Mouse (Mus musculus): ENCODE data around the gene Ptgdr2.

Ptgdr2 gene

DNA sequence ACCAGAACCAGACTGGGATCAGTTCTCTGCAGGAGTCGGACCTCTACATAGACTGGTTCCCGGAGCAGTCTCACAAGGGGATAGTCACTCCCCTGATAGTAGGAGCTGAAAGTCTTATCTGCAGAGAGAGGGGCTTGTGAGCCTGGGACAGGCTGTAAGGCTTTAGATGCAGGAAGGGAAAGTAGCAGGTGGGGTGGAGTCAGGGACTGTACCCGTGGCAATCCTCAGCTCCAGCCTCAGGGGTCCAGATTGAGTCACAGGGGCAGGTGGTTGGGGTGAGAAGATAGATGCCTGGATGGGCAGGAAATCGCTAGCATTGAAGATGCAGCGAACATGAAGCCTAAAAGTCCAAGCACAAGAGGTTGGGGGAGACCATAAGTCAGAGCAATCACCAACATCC, 20.5 kb upstream of the Ptgdr2 start:
- Histone ChIP-seq H3K27me3 (ENCODE audit: control insufficient read depth, insufficient read depth, low read length, poor library complexity, severe bottlenecking) (no peaks in the 10 kb centered on the region), H3K36me3 (ENCODE audit: control insufficient read depth, insufficient read depth, low read length, poor library complexity, severe bottlenecking) (no peaks in the 10 kb centered on the region)
- DNase-seq (ENCODE audit: low read depth, low spot score): no peak

DNA sequence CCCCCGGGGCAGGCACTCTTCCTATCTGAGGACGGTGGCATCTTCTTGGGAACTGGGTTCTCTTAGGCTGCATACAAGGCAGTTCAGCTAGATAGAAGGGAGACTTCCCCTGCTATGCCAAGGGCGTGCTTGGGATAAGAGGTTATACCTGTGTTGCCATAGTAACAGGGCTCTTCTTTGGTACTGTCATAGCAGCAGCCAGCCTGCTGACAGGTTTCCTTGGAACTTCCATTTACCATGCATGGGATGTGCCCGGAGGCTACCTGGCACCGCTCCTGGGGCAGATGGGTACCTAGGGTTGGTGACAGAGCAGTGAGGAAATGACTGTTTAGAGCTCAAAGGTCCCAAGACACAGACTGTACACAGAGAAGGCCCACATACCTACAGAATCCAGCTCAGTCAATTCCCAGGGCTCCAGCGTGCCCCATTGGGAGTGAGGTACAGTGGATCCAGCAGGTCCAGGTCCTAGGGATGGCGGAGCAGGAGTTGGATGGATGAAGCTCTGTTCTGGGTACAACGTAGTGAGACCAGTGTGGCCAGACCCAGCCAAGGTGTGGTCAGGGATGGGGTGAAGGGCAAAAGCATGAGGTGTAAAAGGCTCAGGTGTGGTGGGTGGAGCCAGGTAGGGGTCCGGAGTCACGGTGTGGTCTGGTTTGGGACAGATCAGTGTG, 18.5 kb upstream of the Ptgdr2 start:
- DNase-seq (ENCODE audit: low read depth, low spot score): no peak
- no peaks in the 10 kb centered on the region for H3K27me3 ChIP-seq (ENCODE audit: control insufficient read depth, insufficient read depth, low read length, poor library complexity, severe bottlenecking)

DNA sequence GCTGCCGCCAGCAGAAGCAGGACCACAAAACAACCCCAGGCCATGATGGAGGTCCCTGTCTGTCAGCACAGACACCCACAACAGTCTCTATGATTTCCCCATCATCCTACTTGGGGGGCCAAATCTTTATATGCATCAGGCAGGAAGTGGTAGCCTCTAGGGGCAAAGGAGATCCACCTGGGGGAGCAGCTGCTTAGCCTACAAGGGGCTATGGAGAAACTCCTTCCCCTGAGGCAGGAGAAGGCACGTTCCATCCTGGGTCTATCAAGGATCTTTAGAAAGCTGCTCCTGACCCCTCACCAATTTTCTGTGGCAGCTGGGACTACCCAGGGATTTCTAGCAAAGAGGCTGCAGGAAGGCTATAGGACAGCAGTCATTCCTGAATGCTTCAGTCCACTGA, 16.4 kb upstream of the Ptgdr2 start, which contains the start of gene Zp1:
Gene Zp1, minus strand, starts transcription at position 101 of the 400 bp plus-strand sequence.
- no peak for DNase-seq (ENCODE audit: low read depth, low spot score)
- H3K27me3 ChIP-seq (ENCODE audit: control insufficient read depth, insufficient read depth, low read length, poor library complexity, severe bottlenecking): no peaks in the 10 kb centered on the region
- H3K36me3 ChIP-seq (ENCODE audit: control insufficient read depth, insufficient read depth, low read length, poor library complexity, severe bottlenecking): no peaks in the 10 kb centered on the region

More for the DNA sequence above, 18.5 kb upstream of the Ptgdr2 start:
- H3K36me3 ChIP-seq (ENCODE audit: control insufficient read depth, insufficient read depth, low read length, poor library complexity, severe bottlenecking): no peaks in the 10 kb centered on the region

DNA sequence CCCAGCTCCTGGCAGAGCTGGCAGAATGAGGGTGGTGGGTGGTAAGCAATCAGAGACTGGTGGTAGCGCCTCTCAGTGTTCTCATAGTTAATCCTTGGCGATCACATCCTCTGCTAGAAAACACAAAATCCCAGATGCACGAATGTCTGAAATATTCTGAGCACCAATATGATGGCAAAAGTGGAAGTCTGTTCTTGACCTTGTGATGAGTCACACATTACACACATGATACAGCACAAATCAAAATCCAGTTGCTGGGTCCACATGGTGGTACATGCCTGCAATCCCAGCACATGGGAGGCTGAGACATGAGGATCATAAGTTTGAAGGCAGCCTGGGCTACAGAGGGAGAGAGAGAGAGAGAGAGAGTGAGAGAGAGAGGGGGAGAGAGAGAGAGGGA, 15.9 kb upstream of the Ptgdr2 start:
- no peaks in the 10 kb centered on the region for H3K27me3 ChIP-seq (ENCODE audit: control insufficient read depth, insufficient read depth, low read length, poor library complexity, severe bottlenecking)
- DNase-seq (ENCODE audit: low read depth, low spot score): no peak
- H3K36me3 ChIP-seq (ENCODE audit: control insufficient read depth, insufficient read depth, low read length, poor library complexity, severe bottlenecking): no peaks in the 10 kb centered on the region

DNA sequence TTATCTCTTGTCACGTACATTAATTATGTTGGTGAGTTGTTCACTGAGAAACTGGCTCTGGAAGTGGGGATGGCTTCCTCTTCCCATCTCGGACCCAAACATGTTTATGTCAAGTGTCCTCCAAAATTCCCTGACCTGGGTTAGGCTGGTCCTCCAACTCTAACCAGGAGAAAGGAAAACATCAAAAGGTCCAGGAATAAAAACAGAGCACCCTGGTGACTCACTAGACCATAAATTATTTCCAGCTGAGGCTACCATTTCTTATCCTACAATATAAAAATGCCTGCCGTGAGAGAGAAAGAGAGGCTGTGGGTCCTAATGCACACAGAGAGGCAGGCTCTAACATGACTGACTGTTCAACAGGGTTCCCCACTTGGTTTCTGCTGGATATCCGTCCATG, 12.7 kb upstream of the Ptgdr2 start:
- Histone ChIP-seq H3K36me3 (ENCODE audit: control insufficient read depth, insufficient read depth, low read length, poor library complexity, severe bottlenecking) (no peaks in the 10 kb centered on the region), H3K27me3 (ENCODE audit: control insufficient read depth, insufficient read depth, low read length, poor library complexity, severe bottlenecking) (no peaks in the 10 kb centered on the region)
- DNase-seq (ENCODE audit: low read depth, low spot score): no peak

DNA sequence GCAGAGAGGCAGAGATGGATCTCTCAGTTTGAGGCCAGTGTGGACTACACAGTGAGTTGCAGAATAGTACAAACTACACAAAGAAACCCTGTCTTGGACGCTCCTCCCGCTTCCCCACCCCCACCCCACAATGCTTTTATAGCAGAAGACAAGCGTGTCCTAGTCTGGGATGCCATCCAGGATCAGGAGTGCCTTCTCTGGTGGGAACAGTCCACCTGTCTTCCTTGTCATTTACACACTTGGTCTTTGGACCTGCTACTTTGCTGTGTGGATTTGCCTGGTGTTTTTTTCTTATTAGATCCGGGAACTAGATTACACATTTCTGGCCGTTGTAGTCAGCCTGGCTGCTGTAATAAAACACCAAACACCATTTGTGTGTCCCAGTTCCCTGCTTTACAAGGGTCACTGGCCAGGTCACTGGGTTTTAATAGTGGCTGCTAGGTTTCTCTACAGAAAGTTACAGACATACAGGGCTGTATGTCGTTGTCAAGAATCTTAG, 10.8 kb upstream of the Ptgdr2 start:
- DNase-seq (ENCODE audit: low read depth, low spot score): no peak
- H3K36me3 ChIP-seq (ENCODE audit: control insufficient read depth, insufficient read depth, low read length, poor library complexity, severe bottlenecking): no peaks in the 10 kb centered on the region
- no peaks in the 10 kb centered on the region for H3K27me3 ChIP-seq (ENCODE audit: control insufficient read depth, insufficient read depth, low read length, poor library complexity, severe bottlenecking)

DNA sequence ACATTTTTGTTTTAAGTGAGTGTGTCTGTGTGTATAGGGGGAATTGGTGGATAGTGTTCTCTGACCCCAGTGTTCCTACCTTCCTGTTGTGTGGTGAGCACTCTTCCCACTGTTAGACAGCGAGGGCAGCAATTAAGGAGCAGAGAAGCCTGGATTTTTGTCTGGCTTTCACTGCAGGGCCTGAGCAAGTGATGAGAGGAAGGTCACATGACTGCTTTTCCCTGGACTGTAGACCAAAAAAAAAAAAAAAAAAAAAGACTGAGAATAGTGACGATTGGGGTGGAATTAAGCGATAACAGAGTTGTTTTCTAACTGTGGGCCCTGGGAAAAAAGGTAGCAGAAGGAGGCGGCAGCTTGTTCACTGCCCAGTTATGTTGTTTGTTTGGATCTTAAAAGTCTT, 10.3 kb upstream of the Ptgdr2 start:
- H3K27me3 ChIP-seq (ENCODE audit: control insufficient read depth, insufficient read depth, low read length, poor library complexity, severe bottlenecking): no peaks in the 10 kb centered on the region
- no peak for DNase-seq (ENCODE audit: low read depth, low spot score)

DNA sequence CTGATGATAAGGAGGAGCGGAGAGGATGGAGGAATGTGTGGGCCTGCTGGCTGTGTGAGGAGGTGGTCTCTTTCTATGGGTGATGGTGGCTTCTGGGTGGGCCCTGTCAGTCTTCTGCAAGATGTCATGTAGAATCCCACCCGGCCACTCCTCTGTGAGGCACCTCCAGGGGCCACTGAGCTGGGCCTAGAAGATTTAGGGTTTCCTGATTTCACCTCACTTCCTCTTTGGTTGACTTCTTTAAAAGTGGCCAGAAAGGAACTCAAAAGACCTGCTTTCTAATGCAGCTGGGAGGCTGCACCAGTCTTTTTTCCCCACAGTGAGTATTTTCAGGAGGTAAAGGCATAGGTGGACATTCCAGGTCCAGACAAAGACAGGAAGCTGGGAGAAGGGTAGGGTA, 6.3 kb upstream of the Ptgdr2 start:
- H3K27me3 ChIP-seq (ENCODE audit: control insufficient read depth, insufficient read depth, low read length, poor library complexity, severe bottlenecking): no peaks in the 10 kb centered on the region
- no peak for DNase-seq (ENCODE audit: low read depth, low spot score)
- H3K36me3 ChIP-seq (ENCODE audit: control insufficient read depth, insufficient read depth, low read length, poor library complexity, severe bottlenecking): no peaks in the 10 kb centered on the region

More for the DNA sequence above, 10.3 kb upstream of the Ptgdr2 start:
- no peaks in the 10 kb centered on the region for H3K36me3 ChIP-seq (ENCODE audit: control insufficient read depth, insufficient read depth, low read length, poor library complexity, severe bottlenecking)

DNA sequence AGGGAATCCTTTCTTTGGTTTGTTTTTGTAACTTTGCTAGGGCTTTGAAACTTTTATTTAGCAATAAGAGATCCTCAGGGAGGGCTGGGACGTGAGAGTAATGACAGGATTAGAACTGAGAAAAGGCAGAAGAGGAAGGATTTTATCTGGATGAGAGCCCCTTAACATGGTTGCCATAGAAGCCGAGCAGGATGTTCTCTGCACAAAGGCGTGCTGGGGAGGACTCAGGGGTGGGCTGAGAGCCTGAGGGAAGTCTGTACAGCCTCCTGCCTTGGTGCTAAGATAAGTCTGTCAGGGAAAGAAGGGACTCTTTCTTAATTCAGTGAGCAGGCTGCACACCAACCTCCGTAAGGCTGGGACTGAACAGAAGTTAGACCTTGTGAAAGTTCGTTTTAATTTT, 1.9 kb upstream of the Ptgdr2 start:
- Histone ChIP-seq H3K36me3 (ENCODE audit: control insufficient read depth, insufficient read depth, low read length, poor library complexity, severe bottlenecking) (no peaks in the 10 kb centered on the region), H3K27me3 (ENCODE audit: control insufficient read depth, insufficient read depth, low read length, poor library complexity, severe bottlenecking) (no peaks in the 10 kb centered on the region)
- DNase-seq (ENCODE audit: low read depth, low spot score): no peak

DNA sequence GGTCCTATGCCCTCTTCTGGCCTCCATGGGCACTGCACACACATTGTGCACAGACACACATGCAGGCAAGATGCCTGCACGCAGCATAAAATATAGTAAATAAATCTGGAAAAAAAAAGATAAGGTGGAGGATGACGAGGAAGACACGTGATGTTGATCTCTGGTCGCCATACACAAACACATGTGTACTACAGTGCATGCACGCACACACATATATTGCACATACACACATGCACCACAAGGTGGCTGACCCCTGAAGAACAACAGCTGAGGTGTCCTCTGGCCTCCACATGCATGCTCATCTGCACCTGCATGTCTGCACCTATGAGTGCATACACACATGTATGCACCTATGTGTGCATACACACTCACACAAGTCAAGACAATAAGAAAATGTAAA, 883 bp upstream of the Ptgdr2 start:
- no peaks in the 10 kb centered on the region for H3K27me3 ChIP-seq (ENCODE audit: control insufficient read depth, insufficient read depth, low read length, poor library complexity, severe bottlenecking)
- no peaks in the 10 kb centered on the region for H3K36me3 ChIP-seq (ENCODE audit: control insufficient read depth, insufficient read depth, low read length, poor library complexity, severe bottlenecking)
- no peak for DNase-seq (ENCODE audit: low read depth, low spot score)

DNA sequence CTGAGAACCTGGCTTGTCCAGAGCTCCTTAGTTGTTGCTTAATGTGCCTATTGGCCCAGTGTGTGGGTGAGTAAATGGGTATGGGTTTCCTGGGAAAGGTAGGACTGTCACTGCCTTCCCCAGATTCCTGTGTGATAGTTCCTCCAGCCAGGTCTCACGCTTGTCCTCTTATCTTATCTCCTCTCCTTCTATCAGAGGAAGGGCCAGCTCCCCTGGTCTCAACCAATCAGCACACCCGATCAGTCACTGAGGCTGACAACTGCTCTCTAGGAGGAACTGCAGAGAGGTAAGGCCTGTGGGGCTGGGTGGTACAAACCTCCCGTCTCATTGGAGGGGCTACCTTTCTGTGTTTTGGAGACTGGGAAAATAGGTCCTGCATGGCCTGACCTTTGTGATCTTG, 1.8 kb downstream of the Ptgdr2 start:
- peaks cover 3% of the 10 kb centered on the region; the same call in 1 of the 2 replicates for H3K36me3 ChIP-seq (ENCODE audit: control insufficient read depth, insufficient read depth, low read length, poor library complexity, severe bottlenecking)
- no peak for DNase-seq (ENCODE audit: low read depth, low spot score)
- no peaks in the 10 kb centered on the region for H3K27me3 ChIP-seq (ENCODE audit: control insufficient read depth, insufficient read depth, low read length, poor library complexity, severe bottlenecking)

DNA sequence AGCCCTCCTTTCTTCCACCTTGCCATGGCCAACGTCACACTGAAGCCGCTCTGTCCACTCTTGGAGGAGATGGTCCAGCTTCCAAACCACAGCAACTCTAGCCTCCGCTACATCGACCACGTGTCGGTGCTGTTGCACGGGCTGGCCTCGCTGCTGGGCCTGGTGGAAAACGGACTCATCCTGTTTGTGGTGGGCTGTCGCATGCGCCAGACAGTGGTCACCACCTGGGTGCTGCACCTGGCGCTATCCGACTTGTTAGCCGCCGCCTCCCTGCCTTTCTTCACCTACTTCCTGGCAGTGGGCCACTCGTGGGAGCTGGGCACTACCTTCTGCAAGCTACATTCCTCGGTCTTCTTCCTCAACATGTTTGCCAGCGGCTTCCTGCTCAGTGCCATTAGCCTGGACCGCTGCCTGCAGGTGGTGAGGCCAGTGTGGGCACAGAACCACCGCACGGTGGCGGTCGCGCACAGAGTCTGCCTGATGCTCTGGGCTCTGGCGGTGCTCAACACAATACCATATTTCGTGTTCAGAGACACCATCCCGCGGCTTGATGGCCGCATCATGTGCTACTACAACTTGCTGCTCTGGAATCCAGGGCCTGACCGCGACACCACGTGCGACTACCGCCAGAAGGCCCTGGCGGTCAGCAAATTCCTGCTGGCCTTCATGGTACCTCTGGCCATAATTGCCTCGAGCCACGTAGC, 3.3 kb downstream of the Ptgdr2 start:
- peak; percentile 77 for DNase-seq (ENCODE audit: low read depth, low spot score)
- no peaks in the 10 kb centered on the region for H3K27me3 ChIP-seq (ENCODE audit: control insufficient read depth, insufficient read depth, low read length, poor library complexity, severe bottlenecking)
- H3K36me3 ChIP-seq (ENCODE audit: control insufficient read depth, insufficient read depth, low read length, poor library complexity, severe bottlenecking): peaks cover 3% of the 10 kb centered on the region

DNA sequence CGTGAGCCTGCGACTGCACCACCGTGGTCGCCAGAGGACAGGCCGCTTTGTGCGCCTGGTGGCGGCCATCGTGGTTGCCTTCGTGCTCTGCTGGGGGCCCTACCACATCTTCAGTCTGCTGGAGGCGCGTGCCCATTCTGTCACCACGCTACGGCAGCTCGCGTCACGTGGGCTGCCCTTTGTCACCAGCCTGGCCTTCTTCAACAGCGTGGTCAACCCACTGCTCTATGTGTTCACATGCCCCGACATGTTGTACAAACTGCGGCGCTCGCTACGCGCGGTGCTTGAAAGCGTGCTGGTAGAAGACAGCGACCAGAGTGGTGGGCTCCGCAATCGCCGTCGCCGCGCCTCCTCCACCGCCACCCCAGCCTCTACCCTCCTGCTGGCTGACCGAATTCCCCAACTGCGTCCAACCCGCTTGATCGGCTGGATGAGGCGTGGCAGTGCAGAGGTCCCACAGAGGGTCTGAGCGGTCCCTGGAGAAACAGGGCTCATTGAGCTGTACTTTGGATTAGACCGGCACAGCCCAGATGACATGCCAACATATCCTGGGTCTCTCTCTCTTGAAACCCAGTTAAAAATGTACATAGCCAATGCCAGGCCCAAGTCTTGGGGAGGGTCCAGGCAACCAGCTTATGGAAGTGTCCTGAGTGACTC, 4.0 kb downstream of the Ptgdr2 start:
- peaks cover 3% of the 10 kb centered on the region for H3K36me3 ChIP-seq (ENCODE audit: control insufficient read depth, insufficient read depth, low read length, poor library complexity, severe bottlenecking)
- no peaks in the 10 kb centered on the region for H3K27me3 ChIP-seq (ENCODE audit: control insufficient read depth, insufficient read depth, low read length, poor library complexity, severe bottlenecking)
- peak; percentile 18 for DNase-seq (ENCODE audit: low read depth, low spot score)

DNA sequence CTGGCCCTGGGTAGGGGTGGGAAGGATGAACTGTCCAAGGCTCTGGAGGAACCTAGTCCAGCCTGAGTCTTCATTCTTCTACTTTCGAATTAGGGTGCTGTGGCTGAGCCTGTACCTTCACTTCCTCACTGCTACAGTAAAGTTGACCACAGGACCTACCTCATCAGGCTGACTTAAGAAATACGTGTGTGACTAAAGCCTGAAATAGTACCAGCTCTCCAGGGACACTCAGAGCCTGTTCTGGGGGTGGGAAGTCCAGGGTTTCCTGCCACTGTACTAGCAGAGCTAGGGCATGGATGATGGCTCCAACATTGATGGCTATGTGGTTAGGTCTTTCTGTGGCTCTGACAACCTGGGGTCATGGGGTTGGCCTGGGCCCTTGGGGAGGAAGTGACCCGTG, 7.0 kb downstream of the Ptgdr2 start:
- DNase-seq (ENCODE audit: low read depth, low spot score): peak; percentile 50
- peaks cover 3% of the 10 kb centered on the region for H3K36me3 ChIP-seq (ENCODE audit: control insufficient read depth, insufficient read depth, low read length, poor library complexity, severe bottlenecking)
- H3K27me3 ChIP-seq (ENCODE audit: control insufficient read depth, insufficient read depth, low read length, poor library complexity, severe bottlenecking): no peaks in the 10 kb centered on the region

DNA sequence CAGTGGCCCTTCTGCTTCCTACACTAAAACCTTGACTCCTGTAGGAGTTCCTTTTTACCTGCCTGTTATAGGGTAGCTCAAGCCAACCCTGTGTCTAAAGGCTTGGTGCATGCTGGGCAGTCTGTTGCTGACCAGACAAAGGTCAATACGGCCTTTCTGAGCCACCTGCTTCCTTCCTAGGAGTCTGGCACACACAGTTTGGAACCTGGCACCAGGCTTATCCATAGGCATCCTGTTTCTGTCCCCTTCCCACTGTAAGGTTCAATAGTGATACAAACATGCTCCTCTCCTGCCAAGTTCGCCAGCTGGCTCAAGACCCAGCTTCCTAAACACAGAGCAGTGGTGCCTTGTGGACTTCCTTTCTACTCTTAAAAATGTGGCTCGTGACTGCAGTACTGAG, 9.5 kb downstream of the Ptgdr2 start:
- DNase-seq (ENCODE audit: low read depth, low spot score): no peak
- no peaks in the 10 kb centered on the region for H3K27me3 ChIP-seq (ENCODE audit: control insufficient read depth, insufficient read depth, low read length, poor library complexity, severe bottlenecking)
- peaks cover 3% of the 10 kb centered on the region for H3K36me3 ChIP-seq (ENCODE audit: control insufficient read depth, insufficient read depth, low read length, poor library complexity, severe bottlenecking)
